Mouse (Mus musculus) C2C12 (cell line): ENCODE results near the gene Tmem273.

Experiments
- CEBPB ChIP-seq: IDR thresholded peaks from one replicate; pipeline ENCODE4 v1.6.1; 2011; ENCODE audit warnings: low read depth, mild to moderate bottlenecking, control low read depth, moderate library complexity
- CTCF ChIP-seq: IDR thresholded peaks from one replicate; pipeline ENCODE4 v1.5.1; 2011; ENCODE audit not compliant: control insufficient read depth, insufficient read depth, insufficient read length
- FOSL1 ChIP-seq: IDR thresholded peaks from one replicate; pipeline ENCODE4 v1.8.0; 2011; ENCODE audit warnings: mild to moderate bottlenecking, low read length; ENCODE audit not compliant: poor library complexity, insufficient read depth, severe bottlenecking
- MAX ChIP-seq: IDR thresholded peaks from one replicate; pipeline ENCODE4 v1.6.1; 2011; ENCODE audit warnings: mild to moderate bottlenecking, control low read depth

DNA sequence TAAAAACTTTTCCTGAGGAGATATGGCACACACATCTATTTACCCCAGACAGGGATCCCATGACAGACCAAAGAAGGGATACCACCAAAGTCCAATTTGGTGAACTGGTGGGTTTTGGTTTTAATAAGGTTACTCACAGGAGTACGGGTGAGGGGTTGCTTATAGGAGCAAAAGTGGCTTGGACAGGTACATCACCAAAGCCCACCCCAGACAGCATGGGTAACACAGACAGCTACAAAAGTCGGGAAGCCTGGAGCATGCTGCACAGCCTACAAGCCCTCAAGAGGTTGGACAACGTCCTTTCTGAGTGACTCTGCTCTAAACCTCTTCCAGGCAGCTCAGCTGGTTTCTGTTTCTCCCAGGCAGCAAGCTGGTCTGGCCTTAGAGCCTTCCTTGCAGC, 7.4 kb upstream of the Tmem273 start:
- TF ChIP-seq CTCF: no peak
- no peak for TF ChIP-seq MAX
- no peak for TF ChIP-seq CEBPB
- no peak for TF ChIP-seq FOSL1
